Mouse (Mus musculus) ES-E14 (cell line): Measurements from ENCODE around the gene Elf5.

Source experiments
- MAFK ChIP-seq: IDR thresholded peaks from 2 replicates; pipeline ENCODE4 v1.6.1; 2014; ENCODE audit warnings: mild to moderate bottlenecking, low read depth, low read length, inconsistent platforms; ENCODE audit not compliant: insufficient read depth
- ZC3H11A ChIP-seq: IDR thresholded peaks from 2 replicates; pipeline ENCODE4 v1.6.1; 2012; ENCODE audit warnings: low read depth, mild to moderate bottlenecking, inconsistent platforms, low read length, borderline replicate concordance

DNA sequence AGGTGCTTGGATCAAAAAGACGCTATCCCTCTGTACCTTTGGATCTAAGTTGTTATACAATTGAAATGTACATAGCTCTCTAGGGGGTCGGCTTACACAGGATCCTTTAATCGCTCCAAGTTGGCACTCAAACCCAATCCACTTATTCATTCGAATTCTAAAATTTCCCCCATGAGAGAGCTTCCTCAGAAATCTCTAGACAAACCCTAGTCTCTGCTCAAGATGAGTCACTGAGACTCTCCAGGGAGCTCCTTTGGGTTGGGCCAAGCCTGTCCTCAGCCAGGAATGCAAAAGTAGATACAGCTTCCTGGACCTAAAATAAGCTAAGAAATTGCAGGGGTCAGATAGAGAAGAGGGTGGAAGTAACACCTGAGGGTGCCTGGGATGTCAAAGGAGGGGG is 10.8 kb upstream of the Elf5 start:
- TF ChIP-seq ZC3H11A (no peak), MAFK (no peak)
